Mouse (Mus musculus): ENCODE measurements at regions not wholly inside any gene's neighbourhood (a gene's known extent, or its start where the extent isn't known, plus 50 kb on each side); places are given as distances from the start of the nearest gene placed in this dataset.

DNA sequence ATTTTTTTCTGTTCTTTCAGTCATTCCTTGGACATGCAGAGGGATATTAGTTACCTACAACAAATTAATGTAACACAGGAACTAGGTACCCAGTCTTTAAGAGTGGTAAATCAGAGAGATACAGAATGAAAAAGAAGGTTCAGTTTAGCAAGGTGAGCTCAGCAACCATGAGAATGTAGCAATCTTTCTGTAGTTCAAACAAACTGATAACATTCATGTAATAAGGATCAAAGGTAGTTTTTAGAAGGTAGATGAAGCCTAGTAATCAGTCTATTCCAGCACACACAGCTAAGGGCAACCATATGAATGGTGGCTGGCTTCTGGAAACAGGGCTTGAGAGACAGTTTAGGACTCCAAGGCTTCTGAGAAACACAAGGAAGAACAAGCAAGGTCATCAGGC is 138.1 kb upstream of the Igf1 start:
- intact Hi-C loops (cut with DNase I): no loop called here
- DNase-seq: no peak

DNA sequence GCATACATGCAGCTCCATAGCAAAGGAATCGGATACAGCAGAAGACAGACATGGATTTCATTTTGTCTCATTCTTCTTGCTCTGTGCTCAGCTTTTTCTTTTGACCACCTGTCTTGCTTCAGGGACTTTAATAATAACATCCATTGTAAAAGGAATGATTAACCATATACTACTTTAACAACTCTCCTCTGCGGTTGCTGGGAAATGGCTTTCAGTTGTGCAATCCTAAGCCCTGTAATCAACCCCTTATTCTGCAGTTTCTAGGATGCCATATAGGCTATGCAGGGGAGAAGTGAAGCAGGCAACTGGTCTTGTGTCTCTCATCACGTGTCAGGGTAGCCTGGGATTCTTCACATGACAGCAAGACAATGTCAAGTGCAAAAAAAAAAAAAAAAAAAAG is 135.8 kb upstream of the Igf1 start:
- DNase-seq: no peak
- intact Hi-C loops (cut with DNase I): no loop called here

DNA sequence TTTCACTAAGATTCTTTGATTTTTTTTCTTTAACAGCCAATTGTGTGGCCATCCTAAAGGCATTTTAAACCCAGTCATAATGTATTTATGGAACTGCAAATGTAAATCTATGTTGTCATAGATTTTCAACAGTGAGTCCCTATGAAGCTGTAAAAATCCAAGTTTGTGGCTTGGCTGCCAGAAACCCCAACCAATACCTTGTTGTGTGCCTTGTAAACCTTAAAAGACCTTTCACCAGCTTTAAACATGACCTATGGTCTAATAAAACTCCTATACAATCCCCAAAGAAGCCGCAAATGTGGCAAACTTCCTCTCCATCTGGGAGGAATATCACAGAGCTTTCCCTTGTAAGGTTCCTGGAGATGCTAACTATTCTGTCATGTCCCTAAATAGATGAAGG is 125.4 kb upstream of the Igf1 start:
- DNase-seq: no peak
- intact Hi-C loops (cut with DNase I): no loop called here

DNA sequence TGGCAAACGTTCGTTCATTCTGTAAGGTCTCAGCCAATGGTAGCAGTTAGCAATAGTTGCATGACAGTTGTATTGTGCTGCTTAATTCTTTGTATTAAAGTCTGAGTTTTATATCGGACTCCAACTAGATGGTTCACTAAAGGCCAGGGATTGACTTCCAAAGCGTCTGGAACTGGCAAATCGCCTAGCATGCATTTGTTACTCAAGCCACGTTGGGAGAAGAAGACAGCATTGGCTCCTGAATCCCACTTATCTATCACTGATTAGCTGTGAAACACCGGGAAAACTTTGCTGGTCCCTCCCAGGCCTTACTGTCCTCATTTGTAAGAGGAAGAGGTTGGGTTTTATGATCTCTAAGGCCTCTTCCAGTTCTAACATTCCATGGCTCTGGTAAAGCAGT is 124.8 kb upstream of the Igf1 start:
- intact Hi-C loops (cut with DNase I): no loop called here
- peak in 1 of 2 experiments; percentile 17 for DNase-seq

DNA sequence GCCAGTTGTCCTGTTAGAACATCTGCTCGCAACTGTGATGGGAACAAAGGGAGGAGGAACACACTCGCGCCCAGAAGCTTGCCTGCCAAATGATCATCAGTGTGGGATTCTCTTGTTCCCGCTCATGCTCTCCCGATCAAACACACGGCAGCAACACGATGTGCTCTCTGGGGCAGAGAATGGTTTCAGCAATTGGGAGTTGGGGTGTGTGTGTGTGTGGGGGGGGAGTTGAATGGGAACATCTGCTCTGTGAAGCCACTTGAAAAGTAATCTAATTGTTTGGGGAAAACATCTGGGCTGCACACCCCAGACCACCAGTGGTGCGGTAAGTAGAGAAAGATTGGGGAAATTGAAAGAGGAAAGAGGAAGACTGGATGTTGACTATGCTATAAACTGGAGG is 117.7 kb upstream of the Igf1 start:
- DNase-seq: peak; percentile 31 to 44
- intact Hi-C loops (cut with DNase I): no loop called here

DNA sequence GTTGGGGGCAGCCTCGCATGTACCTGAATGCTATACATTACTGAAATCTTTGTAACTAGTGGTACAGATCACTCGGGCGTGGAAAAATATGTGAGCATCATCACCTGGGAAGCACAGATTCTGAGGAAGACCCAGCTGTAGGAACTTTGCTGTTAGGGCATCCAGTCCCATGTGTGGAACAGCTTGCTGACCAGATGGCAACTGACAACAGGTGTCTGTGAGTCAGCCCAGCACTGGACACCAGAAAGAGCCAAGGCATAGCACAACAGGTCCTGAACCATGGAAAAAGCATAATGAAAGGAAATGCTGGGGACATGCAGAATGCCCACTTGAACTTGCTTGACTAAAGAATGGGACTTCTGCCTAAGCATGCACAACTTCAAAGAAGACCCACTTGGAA is 115.3 kb upstream of the Igf1 start:
- intact Hi-C loops (cut with DNase I): no loop called here
- DNase-seq: no peak

DNA sequence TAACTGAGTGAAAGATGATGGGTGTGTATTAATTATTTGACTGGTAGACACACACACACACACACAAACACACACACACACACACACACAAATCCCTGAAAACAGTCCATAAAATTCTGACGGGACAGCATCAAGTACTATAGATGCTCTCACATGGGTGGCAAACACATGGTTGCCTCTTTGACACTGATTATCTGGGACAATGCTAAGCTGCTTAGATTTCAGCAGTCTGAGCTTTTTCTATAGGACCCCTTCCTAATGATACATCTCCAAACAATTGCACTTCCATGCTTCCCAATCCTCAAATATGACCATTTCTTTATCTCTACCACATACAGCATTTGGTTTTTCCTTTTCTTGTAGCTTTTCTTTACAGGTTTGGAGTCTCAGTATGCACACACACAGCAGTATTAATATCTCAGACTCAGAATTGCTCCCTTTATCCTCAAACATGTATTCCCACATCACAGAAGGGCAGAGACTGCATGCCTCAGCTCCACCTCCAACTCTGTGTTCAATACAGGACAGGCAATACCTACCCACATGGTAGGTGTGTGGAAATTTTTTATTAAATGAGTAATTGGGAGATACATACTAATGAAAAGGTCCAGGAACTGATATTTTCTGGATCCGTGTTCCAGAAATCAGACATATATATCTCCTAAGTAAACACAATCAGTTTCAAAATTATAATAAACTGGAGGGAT is 110.1 kb upstream of the Igf1 start:
- DNase-seq: no peak
- intact Hi-C loops (cut with DNase I): no loop called here

DNA sequence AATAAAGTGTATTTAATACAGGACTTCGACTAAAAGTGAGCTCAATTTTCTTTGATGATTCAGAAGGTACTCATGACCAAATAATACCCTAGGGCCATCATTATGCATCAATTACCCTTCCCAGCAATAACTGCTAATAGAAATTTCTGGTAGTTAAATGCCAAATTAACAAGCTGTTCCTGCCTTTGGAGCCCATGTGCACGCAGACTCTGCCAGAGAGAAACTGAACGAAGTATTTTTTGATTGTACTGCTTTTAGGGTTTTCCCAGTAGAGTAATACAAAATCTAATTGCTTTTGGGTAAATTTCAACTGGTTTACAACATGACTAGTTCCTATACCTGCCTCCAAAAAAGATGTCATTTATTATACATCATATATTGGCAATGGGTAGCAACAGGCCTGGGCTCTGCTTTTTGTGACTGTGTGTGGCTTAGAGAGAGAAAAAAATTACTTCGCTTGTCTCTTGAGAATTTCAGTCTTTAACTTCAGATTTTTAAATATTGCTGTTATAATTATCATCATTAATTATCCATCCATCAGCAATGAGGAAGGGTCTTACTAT is 109.4 kb upstream of the Igf1 start:
- DNase-seq: no peak

DNA sequence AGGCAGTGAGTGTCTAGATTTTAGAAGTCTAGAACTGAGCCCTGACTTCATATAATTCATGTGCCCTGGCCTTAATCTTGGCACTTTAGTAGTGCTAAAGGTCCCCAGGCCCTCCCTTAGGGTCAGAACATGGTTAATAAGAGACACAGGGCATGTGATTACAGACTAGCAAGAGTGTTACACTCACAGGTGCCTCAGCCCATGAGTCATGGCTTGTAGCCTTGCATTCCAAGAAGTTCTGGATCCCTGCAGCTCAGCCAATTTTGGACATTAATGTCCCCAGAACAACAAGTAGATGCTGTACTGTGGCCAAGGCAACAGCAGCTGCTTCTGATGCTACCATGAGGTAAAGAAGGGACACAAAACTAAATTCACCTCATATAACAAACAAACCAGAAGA is 107.7 kb upstream of the Igf1 start:
- intact Hi-C loops (cut with DNase I): no loop called here

More for the DNA sequence above, 109.4 kb upstream of the Igf1 start:
- intact Hi-C loops (cut with DNase I): no loop called here

DNA sequence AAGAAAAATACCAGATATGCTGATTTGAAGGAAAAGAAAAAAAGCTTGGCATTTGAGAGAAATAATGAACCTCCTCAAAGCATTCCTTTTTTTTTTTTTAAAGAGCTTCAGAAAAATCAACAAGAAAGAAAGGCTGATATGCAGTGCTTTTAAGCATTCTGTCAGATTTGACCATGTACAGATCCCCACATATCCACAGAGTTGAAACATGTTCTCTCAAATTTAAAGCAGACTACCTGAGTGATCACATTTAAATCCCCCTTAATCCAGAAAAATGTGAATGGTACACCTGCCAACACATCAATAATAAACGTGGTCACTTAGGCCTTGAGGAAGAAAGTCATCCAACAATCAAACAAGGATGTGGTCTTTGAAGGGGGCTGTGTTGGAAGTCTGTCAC is 107.1 kb upstream of the Igf1 start:
- intact Hi-C loops (cut with DNase I): no loop called here
- no peak for DNase-seq

More for the DNA sequence above, 107.7 kb upstream of the Igf1 start:
- peak in 1 of 2 experiments; percentile 20 for DNase-seq

DNA sequence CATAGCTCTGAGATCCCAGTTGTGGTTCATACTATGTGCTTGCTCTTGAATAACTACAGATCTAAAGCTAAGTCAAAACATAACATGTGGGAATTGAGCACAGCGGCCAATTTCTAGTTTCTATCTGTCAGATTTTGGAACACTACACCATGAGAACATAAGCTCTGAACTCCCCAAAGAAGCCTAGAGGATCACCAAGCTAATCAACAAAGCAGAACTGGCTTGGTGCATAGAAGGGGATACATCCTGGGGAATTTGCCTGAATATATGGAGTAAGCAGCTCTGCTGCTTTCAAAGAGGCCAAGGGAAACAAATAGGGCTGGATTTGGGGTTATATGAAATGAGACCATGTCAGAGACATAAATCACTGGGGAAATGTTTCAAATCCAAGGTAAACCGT is 105.9 kb upstream of the Igf1 start:
- intact Hi-C loops (cut with DNase I): no loop called here
- DNase-seq: no peak

DNA sequence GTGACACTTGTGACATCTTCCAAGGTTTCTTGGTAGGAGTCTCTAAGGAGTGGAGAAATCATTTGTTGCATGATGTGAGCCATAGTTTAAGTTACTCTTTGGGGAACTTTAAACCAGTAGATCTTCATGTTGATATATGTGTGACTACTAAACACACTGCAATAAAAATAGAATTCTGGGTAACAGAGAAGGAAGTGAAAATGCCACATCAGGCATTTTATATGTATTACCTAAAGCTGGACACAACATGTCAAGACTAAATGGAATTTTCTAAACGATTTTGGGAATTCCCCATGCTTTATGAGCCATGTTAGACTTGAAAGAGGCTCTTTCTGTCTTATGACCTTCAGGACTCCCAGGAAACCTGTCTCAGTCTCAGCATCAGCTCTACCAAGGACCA is 104.6 kb upstream of the Igf1 start:
- intact Hi-C loops (cut with DNase I): no loop called here
- no peak for DNase-seq

DNA sequence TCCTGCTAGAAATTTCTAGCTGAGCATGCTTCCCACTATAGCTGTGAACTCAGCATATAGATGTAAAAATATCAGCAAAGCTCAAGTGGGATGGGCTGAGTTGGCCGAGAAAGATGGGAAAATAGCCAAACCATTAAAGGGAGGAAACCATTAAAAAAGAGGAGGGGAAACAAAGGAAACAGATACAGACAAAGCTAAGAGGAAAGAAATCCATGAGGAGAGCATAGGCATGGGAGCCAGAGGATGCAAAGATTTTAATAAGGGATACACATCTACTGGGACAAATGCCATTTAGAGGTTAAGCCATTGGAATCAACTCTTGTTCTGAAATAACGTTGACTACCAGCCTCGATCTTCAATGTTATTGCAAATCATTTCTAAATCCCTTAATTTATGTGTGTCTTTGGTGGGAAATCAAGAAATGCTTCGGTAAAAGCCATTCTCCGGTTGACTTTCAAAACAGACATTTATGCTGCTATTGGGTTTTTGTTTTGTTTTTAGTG is 96.5 kb upstream of the Igf1 start:
- intact Hi-C loops (cut with DNase I): no loop called here
- DNase-seq: no peak

DNA sequence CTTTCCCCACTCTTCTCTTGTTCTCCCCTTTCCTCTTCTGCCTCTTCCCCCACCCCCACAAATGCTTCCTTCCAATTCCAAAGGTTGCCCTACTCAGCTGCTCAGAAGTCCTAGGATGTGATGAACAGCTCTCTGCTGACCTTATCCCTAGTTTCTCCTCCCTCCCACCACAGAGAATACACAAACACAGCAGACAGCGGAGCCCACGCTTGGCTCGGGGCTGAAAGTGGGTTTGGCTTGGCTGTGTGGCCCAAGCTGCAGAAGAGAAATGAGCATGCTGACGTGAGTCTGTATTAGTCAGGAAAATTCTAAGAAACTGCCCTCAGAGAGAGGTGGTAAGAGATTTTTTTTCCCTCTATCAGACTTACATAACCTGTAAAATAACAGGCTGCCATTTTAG is 70.5 kb upstream of the Igf1 start:
- DNase-seq: peak; percentile 24 to 44
- intact Hi-C loops (cut with DNase I): no loop called here

DNA sequence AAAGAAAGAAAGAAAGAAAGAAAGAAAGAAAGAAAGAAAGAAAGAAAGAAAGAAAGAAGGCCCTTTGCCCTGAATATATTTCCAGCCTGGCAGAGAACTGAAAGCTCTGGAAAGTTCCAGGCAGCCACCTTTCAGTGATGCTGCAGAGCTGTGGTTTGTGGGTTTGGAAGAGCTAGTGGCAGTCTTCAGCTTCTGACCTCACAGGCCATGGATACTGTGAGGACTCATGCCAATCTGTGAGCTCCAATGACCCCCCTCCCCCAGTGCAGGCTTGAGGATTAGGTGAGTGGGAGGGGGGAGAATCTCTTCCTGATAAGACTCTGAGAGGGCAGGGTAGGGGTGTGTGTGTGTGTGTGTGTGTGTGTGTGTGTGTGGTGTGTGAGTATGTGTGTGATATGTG is 65.7 kb upstream of the Igf1 start:
- no peak for DNase-seq
- intact Hi-C loops (cut with DNase I): no loop called here

DNA sequence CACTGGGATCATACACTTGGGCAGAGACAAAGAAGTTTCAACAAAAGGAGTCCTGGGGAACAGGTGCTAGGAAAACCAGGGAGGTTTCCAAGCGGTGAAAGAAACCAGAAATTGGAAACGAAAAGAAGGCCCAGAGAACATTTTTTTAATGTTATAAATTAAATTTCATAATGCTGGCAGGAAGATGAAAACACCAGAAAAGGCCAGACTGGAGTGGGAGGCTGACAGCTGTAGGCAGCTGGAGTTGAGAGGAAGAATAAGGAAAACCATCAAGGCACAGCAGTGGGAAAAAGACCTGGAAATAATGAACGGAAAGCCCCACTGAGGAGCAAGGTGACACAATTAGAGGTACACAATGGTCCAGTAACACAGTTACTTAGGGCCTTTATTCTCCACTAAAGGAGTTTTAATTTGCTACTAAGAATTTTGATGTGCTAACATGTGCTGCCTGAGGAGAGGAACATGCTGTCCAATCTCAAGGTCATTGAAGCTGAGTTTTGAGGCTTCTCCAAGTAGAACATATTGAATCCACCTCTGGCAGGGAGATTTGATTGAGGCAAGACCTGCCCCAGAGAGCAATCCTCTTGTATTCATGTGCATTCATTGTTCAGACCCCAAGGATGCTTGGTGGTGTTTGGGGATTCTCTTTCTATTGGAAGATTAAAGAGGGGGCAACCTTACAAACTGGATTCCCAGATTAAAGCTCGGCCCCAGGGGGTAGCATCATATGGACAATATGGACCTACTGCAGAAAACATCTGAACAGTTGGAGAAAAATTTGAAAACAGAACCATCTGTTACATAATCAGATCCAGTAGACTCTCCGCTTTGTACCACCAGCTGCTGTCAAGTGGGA is 53.9 kb upstream of the Igf1 start:
- intact Hi-C loops (cut with DNase I): no loop called here
- no peak for DNase-seq

DNA sequence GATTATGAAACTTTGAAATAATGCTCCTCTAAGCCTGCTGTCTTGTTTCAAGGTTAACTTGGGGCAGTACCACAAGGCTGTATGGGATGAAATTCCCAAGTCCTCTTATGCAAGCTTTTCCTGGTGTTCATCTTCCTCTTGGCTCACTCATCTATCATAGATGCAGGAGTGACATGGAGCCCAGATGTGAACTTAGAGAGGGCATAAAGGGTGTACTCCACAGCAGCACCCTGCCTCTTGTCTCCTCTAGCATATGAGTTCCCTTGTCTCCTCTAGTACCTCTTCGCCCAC is 53.3 kb upstream of the Igf1 start:
- intact Hi-C loops (cut with DNase I): no loop called here

More for the DNA sequence above, 53.3 kb upstream of the Igf1 start:
- no peak for DNase-seq
